Mouse (Mus musculus) regulatory T cell (primary cell): ENCODE measurements at regions not wholly inside any gene's neighbourhood (a gene's known extent, or its start where the extent isn't known, plus 50 kb on each side); places are given as distances from the start of the nearest gene placed in this dataset.

Source experiments
- in situ Hi-C: fragments of 300-600 bp; cut with MboI, MseI; formaldehyde crosslinking; loops from one replicate; pipeline ENCODE4 v1.15.1; 2025; ENCODE audit warnings: high pct_unique_total_duplicates

DNA sequence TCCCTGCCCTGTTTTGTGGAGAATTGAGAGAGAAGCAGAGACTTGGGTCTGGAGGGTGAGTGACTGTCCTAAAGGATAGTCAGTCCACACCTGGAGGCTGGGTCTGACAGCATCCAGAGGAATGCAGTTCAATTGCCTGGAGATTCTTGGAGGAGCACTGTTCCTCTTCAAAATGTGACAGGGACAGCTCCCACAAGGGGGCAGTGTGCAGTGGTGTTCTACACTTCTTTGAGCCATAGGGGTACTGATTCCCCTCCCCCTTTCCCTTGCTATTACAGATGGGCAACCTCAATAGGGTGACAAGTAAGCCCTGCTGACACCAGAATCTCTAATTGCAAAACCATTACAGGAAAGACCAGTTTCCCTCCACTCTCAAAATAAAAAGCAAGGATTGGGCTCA lies 63.7 kb upstream of the Gm773 start:
- in situ Hi-C loops = no loop called here

DNA sequence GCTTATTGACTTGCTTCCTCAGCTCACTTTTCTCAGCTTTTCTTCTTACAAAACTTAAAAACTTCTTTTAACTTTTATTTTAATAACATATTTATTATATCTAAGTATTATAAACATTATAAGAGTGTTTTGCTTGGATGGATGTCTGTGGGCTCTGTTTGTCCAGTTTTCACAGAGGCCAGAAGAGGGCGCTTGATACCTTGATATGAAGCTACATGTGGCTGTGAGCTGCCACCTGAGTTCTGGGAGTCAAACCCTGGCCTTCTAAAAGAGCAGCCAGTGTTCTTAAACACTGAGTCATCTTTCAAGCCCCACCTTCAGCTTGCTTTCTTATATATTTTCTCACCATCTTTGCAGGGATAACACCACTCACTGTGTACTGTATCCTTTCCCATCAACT lies 61.5 kb upstream of the Gm773 start:
- in situ Hi-C loops = loop anchor here (5.0 kb wide), 1 partner anchor 53 kb away; no protein-coding TSS in a partner anchor

DNA sequence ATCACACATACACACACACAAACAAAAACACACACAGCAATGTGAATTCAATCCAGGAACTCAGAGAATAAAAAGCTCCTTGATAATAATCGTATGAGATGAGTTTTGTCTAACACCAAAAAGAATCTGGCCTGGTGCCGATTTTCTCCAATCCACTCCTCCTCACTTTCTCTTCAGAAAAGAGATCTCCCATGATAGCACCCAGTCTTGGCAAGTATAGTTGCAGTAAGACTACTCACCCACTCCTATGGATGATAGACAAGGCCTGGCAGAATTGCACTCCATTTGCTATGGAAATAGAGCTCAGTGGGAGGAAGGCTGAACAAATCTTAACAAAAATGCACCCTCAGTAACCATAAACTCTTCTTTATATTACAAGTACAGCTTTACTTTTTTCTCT lies 57.0 kb upstream of the Gm773 start:
- in situ Hi-C loops = loop anchor here (5.0 kb wide), 1 partner anchor 58 kb away; no protein-coding TSS in a partner anchor
